Mouse (Mus musculus) CH12.LX (cell line): Measurements from ENCODE around the gene Ndufc2. TPM values are rescaled to one million over a fixed set of nuclear protein-coding genes. Genes with fewer than 3 reads are reported as not detected.

Source experiments
- DNase-seq: peaks from one replicate; pipeline ENCODE4 v3.0.0-alpha.2; 2013; ENCODE audit errors: extremely low read depth
- H3K27ac ChIP-seq: 2 replicates; pipeline ENCODE4 v1.5.1; 2012; ENCODE audit warnings: low read depth, mild to moderate bottlenecking, control low read depth, moderate library complexity; ENCODE audit not compliant: insufficient read depth
- H3K27me3 ChIP-seq: replicated peaks from 2 replicates; pipeline ENCODE3; 2012; ENCODE audit warnings: inconsistent platforms
- H3K36me3 ChIP-seq, 2 experiments: replicated peaks in 1 of 2; 2 replicates each; pipeline versions ENCODE3 to v1.6.1; 2012; ENCODE audit warnings: inconsistent platforms in 1 of 2, low read length in 1 of 2, mild to moderate bottlenecking in 1 of 2, mixed read lengths in 1 of 2, moderate library complexity in 1 of 2; ENCODE audit not compliant: control insufficient read depth in 1 of 2, insufficient read depth in 1 of 2
- H3K4me1 ChIP-seq, 2 experiments: 2 replicates each; pipeline ENCODE4 v1.6.1; 2012; ENCODE audit warnings: inconsistent platforms in 1 of 2, moderate library complexity in 1 of 2; ENCODE audit not compliant: insufficient read depth in 2 of 2, control insufficient read depth in 1 of 2
- H3K4me2 ChIP-seq: 2 replicates; pipeline ENCODE4 v1.6.1; 2012; ENCODE audit warnings: low read depth, mild to moderate bottlenecking, control low read depth; ENCODE audit not compliant: poor library complexity, insufficient read depth, severe bottlenecking
- H3K4me3 ChIP-seq, 3 experiments: fragments of 150-350 bp in 1 of 3; sonication (generic) in 1 of 3; replicated peaks in 1 of 3; 2 replicates each; pipeline versions ENCODE3 to v1.5.1; 2011 to 2012; ENCODE audit warnings: low read depth in 2 of 3, low read length in 2 of 3, mild to moderate bottlenecking in 2 of 3, moderate library complexity in 2 of 3, control low read depth in 1 of 3, improper control_type of control experiment in 1 of 3, inconsistent platforms in 1 of 3, mixed read lengths in 1 of 3; ENCODE audit not compliant: poor library complexity in 1 of 3
- H3K79me2 ChIP-seq: replicated peaks from 2 replicates; pipeline ENCODE4 v1.6.1; 2012; ENCODE audit warnings: mild to moderate bottlenecking, moderate library complexity; ENCODE audit not compliant: control insufficient read depth, poor library complexity, insufficient read depth, severe bottlenecking; ENCODE audit errors: extremely low read depth
- H3K9ac ChIP-seq: 2 replicates; pipeline ENCODE4 v1.6.1; 2012; ENCODE audit warnings: low read depth, mild to moderate bottlenecking, control low read depth, moderate library complexity; ENCODE audit not compliant: insufficient read depth
- H3K9me3 ChIP-seq: replicated peaks from 2 replicates; pipeline ENCODE3; 2012; ENCODE audit warnings: low read length, inconsistent platforms, mixed read lengths
- BHLHE40 ChIP-seq: IDR thresholded peaks from 2 replicates; pipeline ENCODE4 v1.6.1; 2011; ENCODE audit warnings: mild to moderate bottlenecking, low read depth, low read length, improper control_type of control experiment
- CHD1 ChIP-seq: IDR thresholded peaks from 2 replicates; pipeline ENCODE4 v1.6.1; 2012; ENCODE audit warnings: low read depth, low read length, improper control_type of control experiment, inconsistent platforms
- CHD2 ChIP-seq: IDR thresholded peaks from 2 replicates; pipeline ENCODE4 v1.6.1; 2011; ENCODE audit warnings: low read length, improper control_type of control experiment
- CTCF ChIP-seq, 2 experiments: IDR thresholded peaks in 1 of 2; conservative IDR thresholded peaks in 1 of 2; 2 replicates each; pipeline ENCODE4 v1.5.1; 2011 to 2012; ENCODE audit warnings: low read depth in 2 of 2, low read length in 2 of 2, improper control_type of control experiment in 1 of 2, inconsistent platforms in 1 of 2, mild to moderate bottlenecking in 1 of 2, moderate library complexity in 1 of 2
- E2F4 ChIP-seq: IDR thresholded peaks from 2 replicates; pipeline ENCODE4 v1.6.1; 2011; ENCODE audit warnings: low read depth, low read length, improper control_type of control experiment; ENCODE audit not compliant: insufficient replicate concordance
- ELF1 ChIP-seq: IDR thresholded peaks from 2 replicates; pipeline ENCODE4 v1.6.1; 2014; ENCODE audit warnings: low read depth, mild to moderate bottlenecking, inconsistent platforms, low read length, improper control_type of control experiment
- EP300 ChIP-seq: IDR thresholded peaks from 2 replicates; pipeline ENCODE4 v1.6.1; 2011; ENCODE audit warnings: low read length, improper control_type of control experiment
- ETS1 ChIP-seq: conservative IDR thresholded peaks from 2 replicates; pipeline ENCODE4 v1.6.1; 2012; ENCODE audit warnings: low read depth, mild to moderate bottlenecking, inconsistent platforms, low read length, improper control_type of control experiment, moderate library complexity
- GABPA ChIP-seq: IDR thresholded peaks from 2 replicates; pipeline ENCODE4 v1.6.1; 2012; ENCODE audit warnings: low read depth, low read length, improper control_type of control experiment, inconsistent platforms; ENCODE audit not compliant: insufficient replicate concordance
- HCFC1 ChIP-seq: IDR thresholded peaks from 2 replicates; pipeline ENCODE4 v1.6.1; 2012; ENCODE audit warnings: low read depth, mild to moderate bottlenecking, inconsistent platforms, low read length, improper control_type of control experiment
- IRF4 ChIP-seq: IDR thresholded peaks from 2 replicates; pipeline ENCODE4 v1.6.1; 2014; ENCODE audit warnings: low read depth, mild to moderate bottlenecking, inconsistent platforms, low read length, improper control_type of control experiment
- JUN ChIP-seq: IDR thresholded peaks from 2 replicates; pipeline ENCODE4 v1.6.1; 2011; ENCODE audit warnings: low read depth, mild to moderate bottlenecking, low read length, improper control_type of control experiment, moderate library complexity; ENCODE audit not compliant: insufficient read depth
- MAFK ChIP-seq: IDR thresholded peaks from 2 replicates; pipeline ENCODE4 v1.6.1; 2011; ENCODE audit warnings: low read length, improper control_type of control experiment; ENCODE audit not compliant: insufficient replicate concordance
- MAX ChIP-seq: IDR thresholded peaks from 2 replicates; pipeline ENCODE4 v1.6.1; 2011; ENCODE audit warnings: low read length, improper control_type of control experiment
- MAZ ChIP-seq: IDR thresholded peaks from 2 replicates; pipeline ENCODE4 v1.6.1; 2012; ENCODE audit warnings: low read depth, mild to moderate bottlenecking, inconsistent platforms, low read length, improper control_type of control experiment, moderate library complexity
- MEF2A ChIP-seq: IDR thresholded peaks from 2 replicates; pipeline ENCODE4 v1.6.1; 2014; ENCODE audit warnings: low read depth, mild to moderate bottlenecking, inconsistent platforms, low read length, improper control_type of control experiment, borderline replicate concordance
- MYC ChIP-seq: IDR thresholded peaks from 2 replicates; pipeline ENCODE4 v1.6.1; 2011; ENCODE audit warnings: low read depth, mild to moderate bottlenecking, improper control_type of control experiment, low read length
- NELFE ChIP-seq: IDR thresholded peaks from 2 replicates; pipeline ENCODE4 v1.6.1; 2011; ENCODE audit warnings: low read depth, low read length, improper control_type of control experiment
- NRF1 ChIP-seq: IDR thresholded peaks from 2 replicates; pipeline ENCODE4 v1.6.1; 2014; ENCODE audit warnings: low read depth, mild to moderate bottlenecking, inconsistent platforms, low read length, improper control_type of control experiment, moderate library complexity
- PAX5 ChIP-seq: IDR thresholded peaks from 2 replicates; pipeline ENCODE4 v1.6.1; 2012; ENCODE audit warnings: low read length, inconsistent platforms, mixed read lengths
- POLR2A ChIP-seq: IDR thresholded peaks from 2 replicates; pipeline ENCODE4 v1.6.1; 2011; ENCODE audit warnings: low read depth, mild to moderate bottlenecking, improper control_type of control experiment, low read length
- POLR2AphosphoS2 ChIP-seq: IDR thresholded peaks from 2 replicates; pipeline ENCODE4 v1.6.1; 2011; ENCODE audit warnings: low read depth, low read length, improper control_type of control experiment
- RAD21 ChIP-seq: IDR thresholded peaks from 2 replicates; pipeline ENCODE4 v1.6.1; 2011; ENCODE audit warnings: low read depth, mild to moderate bottlenecking, low read length, improper control_type of control experiment, moderate library complexity
- RCOR1 ChIP-seq: conservative IDR thresholded peaks from 2 replicates; pipeline ENCODE4 v1.6.1; 2012; ENCODE audit warnings: low read depth, mild to moderate bottlenecking, inconsistent platforms, low read length, improper control_type of control experiment
- SIN3A ChIP-seq: IDR thresholded peaks from 2 replicates; pipeline ENCODE4 v1.6.1; 2012; ENCODE audit warnings: low read length, improper control_type of control experiment, inconsistent platforms
- TBP ChIP-seq: conservative IDR thresholded peaks from 2 replicates; pipeline ENCODE4 v1.6.1; 2011; ENCODE audit warnings: low read depth, low read length, improper control_type of control experiment
- TCF12 ChIP-seq: IDR thresholded peaks from 2 replicates; pipeline ENCODE4 v1.6.1; 2014; ENCODE audit warnings: low read depth, mild to moderate bottlenecking, inconsistent platforms, low read length, improper control_type of control experiment
- ZC3H11A ChIP-seq: IDR thresholded peaks from 2 replicates; pipeline ENCODE4 v1.6.1; 2012; ENCODE audit warnings: low read depth, mild to moderate bottlenecking, inconsistent platforms, low read length, improper control_type of control experiment
- ZKSCAN1 ChIP-seq: IDR thresholded peaks from 2 replicates; pipeline ENCODE4 v1.6.1; 2012; ENCODE audit warnings: low read depth, inconsistent platforms, low read length, improper control_type of control experiment, borderline replicate concordance
- ZMIZ1 ChIP-seq: IDR thresholded peaks from 2 replicates; pipeline ENCODE4 v1.6.1; 2012; ENCODE audit warnings: low read depth, mild to moderate bottlenecking, inconsistent platforms, low read length, improper control_type of control experiment
- dilution Hi-C: fragments of 300-500 bp; cut with MboI; formaldehyde crosslinking; loops from 2 replicates; pipeline ENCODE4 v1.14.3; 2020; ENCODE audit warnings: low sequenced_read_pairs; ENCODE audit not compliant: extremely low pct_unique_long_range_greater_than_20kb, extremely low pct_ligation_motif_present
- in situ Hi-C: fragments of 300-500 bp; cut with MboI; formaldehyde crosslinking; loops from 3 replicates; pipeline ENCODE4 v1.14.3; 2019; ENCODE audit warnings: low sequenced_read_pairs, low pct_ligation_motif_present, low pct_unique_long_range_greater_than_20kb, mixed read lengths
- polyA plus RNA-seq: library from polyadenylated mRNA; unstranded; fragments of >175 nt; gene quantifications from 2 replicates; pipeline ENCODE4 v1.2.1, GENCODE M21; 2012; ENCODE audit warnings: low read depth; ENCODE audit not compliant: insufficient read length
- total RNA-seq, 2 experiments: library from RNA; depleted of rRNA; stranded (reverse); fragments of 300-350 nt in 1 of 2; fragments of >200 nt in 1 of 2; gene quantifications; 2 replicates each; pipeline ENCODE4 v1.2.3; 2012 to 2014

Gene Ndufc2
- total and polyA plus RNA-seq, 3 experiments = 217 to 352 (median 352) TPM

GRCm38 (mm10) chr7:97355068-97355841 is 44.5 kb upstream of the Ndufc2 start (continued):
- peak; percentile 50; the same call in 1 of the 2 replicates for TF ChIP-seq MAFK
- TF ChIP-seq POLR2AphosphoS2 = no peak
- TF ChIP-seq MYC = peak; percentile 75; the same call in 1 of the 2 replicates
- TF ChIP-seq RCOR1 = 0 out of 2 replicates have a peak, but pooled peaks have one; percentile 49
- no peak for TF ChIP-seq GABPA
- TF ChIP-seq IRF4 = peak; percentile 88
- TF ChIP-seq ETS1 = peak; percentile 74
- no peak; the same call in 1 of the 2 replicates for TF ChIP-seq RAD21
- TF ChIP-seq ELF1 = peak; percentile 41; the same call in 1 of the 2 replicates
- no peak for TF ChIP-seq CHD2
- no peak for TF ChIP-seq E2F4
- TF ChIP-seq CTCF (conservative IDR thresholded peaks at IDR 0.05 in 1 of 2, IDR thresholded peaks at IDR 0.05 in 1 of 2; ENCODE audit: low read depth in 2 of 2, low read length in 2 of 2) = 0 out of 4 replicates have a peak, but pooled peaks of 1 of the 2 experiments have one; percentile 11
- TF ChIP-seq NELFE = no peak
- TF ChIP-seq ZMIZ1 = no peak
- no peak for TF ChIP-seq TCF12

- no peak for DNase-seq
- Histone ChIP-seq H3K4me3 (no peak overlapping the region), H3K4me2 (no peak overlapping the region), H3K36me3 (no peaks in the 10 kb centered on the region), H3K4me1 (peaks cover 18 to 50% of the 10 kb centered on the region in 2 experiments), H3K27ac (no peak overlapping the region), H3K9ac (no peak overlapping the region), H3K79me2 (no peaks in the 10 kb centered on the region), H3K9me3 (no peaks in the 10 kb centered on the region), H3K27me3 (no peaks in the 10 kb centered on the region)
- in situ Hi-C loops = no loop called here
- dilution Hi-C loops = no loop called here
- no peak for TF ChIP-seq HCFC1
- no peak for TF ChIP-seq MEF2A
- TF ChIP-seq ZC3H11A = no peak
These were observed 43.5 kb upstream of the Ndufc2 start for GRCm38 (mm10) chr7:97356253-97356652.

- Histone ChIP-seq H3K4me1 (peaks cover 18 to 50% of the 10 kb centered on the region in 2 experiments), H3K27me3 (no peaks in the 10 kb centered on the region), H3K9ac (no peak overlapping the region), H3K9me3 (no peaks in the 10 kb centered on the region), H3K27ac (no peak overlapping the region), H3K36me3 (no peaks in the 10 kb centered on the region), H3K4me3 (no peak overlapping the region), H3K4me2 (no peak overlapping the region), H3K79me2 (no peaks in the 10 kb centered on the region)
- TF ChIP-seq CHD2 = no peak
- no peak for TF ChIP-seq CHD1
- no peak for TF ChIP-seq POLR2A
- TF ChIP-seq MAX = no peak
- no peak for TF ChIP-seq MEF2A
- no peak for TF ChIP-seq ELF1
- TF ChIP-seq NRF1 = no peak
- no peak for TF ChIP-seq TBP
- TF ChIP-seq SIN3A = no peak
- TF ChIP-seq BHLHE40 = no peak
- no peak for TF ChIP-seq MYC
- no peak for TF ChIP-seq EP300
- no peak for TF ChIP-seq PAX5
- TF ChIP-seq HCFC1 = no peak
- no peak for TF ChIP-seq JUN
- no peak for TF ChIP-seq ZMIZ1
- no peak for TF ChIP-seq MAZ
- no peak for TF ChIP-seq ZKSCAN1
- dilution Hi-C loops = no loop called here
- in situ Hi-C loops = no loop called here
- no peak for DNase-seq
These were observed 42.9 kb upstream of the Ndufc2 start for GRCm38 (mm10) chr7:97356875-97357276.
